Mouse (Mus musculus): ENCODE data around the gene Slc7a1. TPM values are rescaled to one million over a fixed set of nuclear protein-coding genes. Genes with fewer than 3 reads are reported as not detected.
A peak's percentile ranks its signal among the peaks of the same experiment; 100 is the strongest.

Gene Slc7a1
- polyA plus RNA-seq, 1 experiment from 2014 or later = 12.9 TPM

- H3K27ac ChIP-seq (ENCODE audit: low read length) = no peak overlapping the region
- H3K9ac ChIP-seq (ENCODE audit: low read length) = no peak overlapping the region
- H3K4me2 ChIP-seq (ENCODE audit: low read depth, low read length) = no peak overlapping the region
- no peak for ATAC-seq (ENCODE audit: low read depth)
- 91% methylated on average over 3 of the region's 3 CpGs for WGBS
- H3K27me3 ChIP-seq (ENCODE audit: control insufficient read depth, insufficient read depth, low read depth, low read length) = no peaks in the 10 kb centered on the region
- H3K4me1 ChIP-seq (replicated peaks; ENCODE audit: control insufficient read depth, insufficient read depth, low read length) = peaks cover 5% of the 10 kb centered on the region; the same call in 1 of the 2 replicates
- peaks cover 2% of the 10 kb centered on the region; the same call in 1 of the 2 replicates for H3K9me3 ChIP-seq (ENCODE audit: control insufficient read depth, low read length)
- no peak overlapping the region for H3K4me3 ChIP-seq (ENCODE audit: low read length)
- H3K36me3 ChIP-seq (ENCODE audit: control insufficient read depth, insufficient read depth, low read length) = no peaks in the 10 kb centered on the region
Observed at GRCm38 (mm10) chr5:148367816-148368215, 31.9 kb downstream of the Slc7a1 start.

DNA sequence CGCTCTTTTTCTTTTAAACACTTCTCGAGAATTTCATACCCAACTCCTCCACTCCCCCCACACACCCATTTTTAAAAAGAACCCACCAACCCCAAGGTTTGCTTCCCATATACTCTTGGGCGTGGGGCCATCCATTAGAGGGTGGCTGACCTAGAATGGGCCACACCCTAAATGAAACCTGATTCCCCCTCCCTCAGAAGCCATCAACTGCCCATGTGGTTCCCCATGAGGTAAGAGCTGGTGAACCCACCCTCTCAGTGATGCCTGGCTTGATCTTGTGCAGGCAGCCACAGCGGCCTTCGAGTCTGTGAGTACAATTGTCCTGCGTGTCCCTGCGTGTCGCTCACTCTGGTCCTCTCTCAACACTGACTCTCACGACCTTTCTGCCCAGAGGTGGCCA is 33.2 kb downstream of the Slc7a1 start:
- Histone ChIP-seq H3K4me3 (ENCODE audit: low read length) (no peak overlapping the region), H3K27me3 (ENCODE audit: control insufficient read depth, insufficient read depth, low read depth, low read length) (no peaks in the 10 kb centered on the region), H3K4me1 (replicated peaks; ENCODE audit: control insufficient read depth, insufficient read depth, low read length) (peaks cover 15% of the 10 kb centered on the region), H3K9ac (ENCODE audit: low read length) (no peak overlapping the region), H3K27ac (ENCODE audit: low read length) (no peak overlapping the region), H3K36me3 (ENCODE audit: control insufficient read depth, insufficient read depth, low read length) (no peaks in the 10 kb centered on the region), H3K4me2 (ENCODE audit: low read depth, low read length) (no peak overlapping the region), H3K9me3 (ENCODE audit: control insufficient read depth, low read length) (peaks cover 2% of the 10 kb centered on the region; the same call in 1 of the 2 replicates)
- 88% methylated on average over 9 of the region's 9 CpGs for WGBS
- ATAC-seq (ENCODE audit: low read depth) = no peak

DNA sequence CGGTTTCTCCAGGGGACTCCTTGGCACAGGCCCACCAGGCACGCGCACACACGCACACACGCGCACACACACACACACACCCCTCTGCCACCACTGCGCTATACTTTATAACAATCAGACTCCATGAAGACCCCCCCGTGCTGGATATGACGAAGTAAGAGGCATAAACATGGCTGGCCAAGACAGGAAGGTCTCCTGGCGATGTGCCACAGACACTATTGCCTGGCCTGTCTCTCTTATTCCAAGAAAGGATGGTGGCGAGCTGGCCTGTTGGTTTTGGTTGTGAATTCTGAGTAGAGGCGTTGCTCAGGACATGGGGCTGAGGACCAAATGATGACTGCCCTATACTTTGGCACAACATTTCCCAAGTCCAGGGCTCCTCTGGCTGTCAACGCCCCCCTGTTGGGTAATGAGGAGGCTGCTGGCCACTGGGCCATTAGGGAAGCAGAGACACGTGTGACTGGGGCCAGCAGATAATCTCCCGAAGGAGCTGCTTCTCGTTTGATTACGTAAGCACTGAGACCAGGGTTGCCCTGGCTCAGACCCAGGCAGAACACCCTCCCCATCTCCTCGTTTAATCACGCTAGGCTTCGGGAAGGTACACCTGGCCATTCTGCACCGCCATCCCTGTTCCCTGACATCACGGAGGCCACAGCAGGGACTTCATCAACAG is 36.1 kb downstream of the Slc7a1 start:
- Histone ChIP-seq H3K27me3 (ENCODE audit: control insufficient read depth, insufficient read depth, low read depth, low read length) (no peaks in the 10 kb centered on the region), H3K4me2 (ENCODE audit: low read depth, low read length) (no peak overlapping the region), H3K4me1 (replicated peaks; ENCODE audit: control insufficient read depth, insufficient read depth, low read length) (peaks cover 26% of the 10 kb centered on the region), H3K36me3 (ENCODE audit: control insufficient read depth, insufficient read depth, low read length) (no peaks in the 10 kb centered on the region), H3K9ac (ENCODE audit: low read length) (no peak overlapping the region), H3K4me3 (ENCODE audit: low read length) (no peak overlapping the region), H3K27ac (ENCODE audit: low read length) (no peak overlapping the region), H3K9me3 (ENCODE audit: control insufficient read depth, low read length) (no peaks in the 10 kb centered on the region)
- ATAC-seq (ENCODE audit: low read depth) = peak; percentile 44
- WGBS = 63% methylated on average over 22 of the region's 22 CpGs

GRCm38 (mm10) chr5:148362296-148362695 is 37.4 kb downstream of the Slc7a1 start:
- no peak overlapping the region for H3K9ac ChIP-seq (ENCODE audit: low read length)
- H3K4me2 ChIP-seq (ENCODE audit: low read depth, low read length) = no peak overlapping the region
- peak overlapping the region; percentile 83 for H3K27ac ChIP-seq (ENCODE audit: low read length)
- H3K36me3 ChIP-seq (ENCODE audit: control insufficient read depth, insufficient read depth, low read length) = no peaks in the 10 kb centered on the region
- no peak overlapping the region for H3K4me3 ChIP-seq (ENCODE audit: low read length)
- peaks cover 26% of the 10 kb centered on the region for H3K4me1 ChIP-seq (replicated peaks; ENCODE audit: control insufficient read depth, insufficient read depth, low read length)
- no peaks in the 10 kb centered on the region for H3K9me3 ChIP-seq (ENCODE audit: control insufficient read depth, low read length)
- WGBS = 93% methylated on average over 7 of the region's 7 CpGs
- no peaks in the 10 kb centered on the region for H3K27me3 ChIP-seq (ENCODE audit: control insufficient read depth, insufficient read depth, low read depth, low read length)
- ATAC-seq (ENCODE audit: low read depth) = no peak

DNA sequence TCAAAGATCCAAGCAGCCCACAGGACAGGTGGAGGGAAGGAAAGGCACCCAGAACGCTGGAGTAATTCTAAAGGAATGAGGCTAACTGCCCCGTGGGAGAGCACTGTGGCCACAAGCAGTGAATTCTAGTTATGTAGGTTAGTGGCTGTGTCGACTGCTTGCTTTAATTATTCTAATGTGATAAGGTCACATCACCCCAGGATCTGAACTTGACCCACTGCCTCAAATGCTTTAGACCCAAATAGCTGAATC is 38.0 kb downstream of the Slc7a1 start:
- Histone ChIP-seq H3K4me1 (replicated peaks; ENCODE audit: control insufficient read depth, insufficient read depth, low read length) (peaks cover 26% of the 10 kb centered on the region), H3K4me3 (ENCODE audit: low read length) (no peak overlapping the region), H3K4me2 (ENCODE audit: low read depth, low read length) (peak overlapping the region; percentile 9; the same call in 1 of the 2 replicates), H3K36me3 (ENCODE audit: control insufficient read depth, insufficient read depth, low read length) (no peaks in the 10 kb centered on the region), H3K9me3 (ENCODE audit: control insufficient read depth, low read length) (no peaks in the 10 kb centered on the region), H3K27ac (ENCODE audit: low read length) (peak overlapping the region; percentile 83), H3K9ac (ENCODE audit: low read length) (no peak overlapping the region), H3K27me3 (ENCODE audit: control insufficient read depth, insufficient read depth, low read depth, low read length) (no peaks in the 10 kb centered on the region)
- 14% methylated on average over 3 of the region's 3 CpGs for WGBS
- ATAC-seq (ENCODE audit: low read depth) = no peak

DNA sequence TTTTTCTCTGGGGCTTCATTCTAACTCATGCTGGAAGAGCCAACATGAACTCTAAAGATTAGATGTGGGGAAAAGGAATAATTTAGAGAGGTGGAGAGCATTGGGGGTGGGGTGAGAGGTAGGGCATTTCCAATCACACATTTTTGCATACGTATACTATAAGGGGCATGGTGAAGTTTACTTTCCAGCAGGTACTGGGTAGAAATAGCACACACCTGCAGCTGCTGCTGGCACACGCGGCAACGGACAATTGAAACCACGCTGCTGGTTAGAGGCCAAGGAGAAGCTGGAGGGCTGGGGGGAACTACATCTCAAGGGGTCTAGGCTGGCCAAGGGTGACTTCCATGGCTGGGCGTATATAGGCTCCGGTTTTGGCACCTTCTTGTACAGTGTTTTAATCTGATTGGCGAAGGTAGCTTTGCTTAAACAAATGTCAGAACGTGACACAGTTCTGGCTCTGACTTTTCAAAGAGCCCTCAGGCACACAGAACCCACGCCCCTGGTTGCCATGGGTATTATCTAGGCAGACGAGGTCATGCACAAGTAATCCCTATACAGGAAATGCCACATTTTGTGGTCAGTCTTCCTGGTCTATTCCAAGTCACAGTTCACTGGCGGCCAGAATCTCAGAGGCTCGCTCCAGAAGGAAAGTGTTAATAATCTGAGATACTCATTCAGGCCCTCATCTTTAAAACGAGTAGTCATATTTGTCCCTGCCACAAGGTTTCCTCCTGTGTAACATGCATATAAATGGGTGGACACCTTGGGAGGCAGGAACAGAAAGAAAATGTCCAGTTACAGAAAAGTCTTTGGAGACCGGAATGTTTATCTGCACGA is 38.6 kb downstream of the Slc7a1 start:
- Histone ChIP-seq H3K36me3 (ENCODE audit: control insufficient read depth, insufficient read depth, low read length) (no peaks in the 10 kb centered on the region), H3K27me3 (ENCODE audit: control insufficient read depth, insufficient read depth, low read depth, low read length) (no peaks in the 10 kb centered on the region), H3K27ac (ENCODE audit: low read length) (peak overlapping the region; percentile 83), H3K4me2 (ENCODE audit: low read depth, low read length) (peak overlapping the region; percentile 9; the same call in 1 of the 2 replicates), H3K4me3 (ENCODE audit: low read length) (no peak overlapping the region), H3K9me3 (ENCODE audit: control insufficient read depth, low read length) (no peaks in the 10 kb centered on the region), H3K4me1 (replicated peaks; ENCODE audit: control insufficient read depth, insufficient read depth, low read length) (peaks cover 26% of the 10 kb centered on the region), H3K9ac (ENCODE audit: low read length) (no peak overlapping the region)
- ATAC-seq (ENCODE audit: low read depth) = peak; percentile 91
- WGBS = 19% methylated on average over 16 of the region's 16 CpGs

DNA sequence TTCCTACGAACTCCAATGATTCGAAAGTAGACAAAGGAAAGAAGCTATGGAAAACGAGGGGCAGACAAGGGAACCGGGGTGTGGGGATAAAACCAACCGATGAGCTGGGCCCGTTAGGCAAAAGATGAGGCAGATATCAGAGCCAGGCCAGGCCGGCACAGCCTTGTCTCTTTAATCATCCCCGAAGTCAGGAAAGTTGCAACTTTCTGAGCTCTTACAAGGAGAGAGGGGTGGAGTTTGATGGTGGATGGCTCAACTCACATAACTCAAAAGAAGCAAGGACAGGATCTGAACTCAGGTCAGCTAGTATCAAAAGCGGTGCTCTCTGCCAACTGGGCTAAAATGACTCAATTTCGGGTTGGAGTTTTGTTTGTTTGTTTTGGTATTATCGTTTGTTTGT is 40.6 kb downstream of the Slc7a1 start:
- WGBS = 87% methylated on average over 11 of the region's 11 CpGs
- Histone ChIP-seq H3K9ac (ENCODE audit: low read length) (no peak overlapping the region), H3K4me1 (replicated peaks; ENCODE audit: control insufficient read depth, insufficient read depth, low read length) (peaks cover 26% of the 10 kb centered on the region), H3K27ac (ENCODE audit: low read length) (no peak overlapping the region), H3K9me3 (ENCODE audit: control insufficient read depth, low read length) (no peaks in the 10 kb centered on the region), H3K4me2 (ENCODE audit: low read depth, low read length) (no peak overlapping the region), H3K27me3 (ENCODE audit: control insufficient read depth, insufficient read depth, low read depth, low read length) (no peaks in the 10 kb centered on the region), H3K4me3 (ENCODE audit: low read length) (no peak overlapping the region), H3K36me3 (ENCODE audit: control insufficient read depth, insufficient read depth, low read length) (no peaks in the 10 kb centered on the region)
- no peak for ATAC-seq (ENCODE audit: low read depth)

GRCm38 (mm10) chr5:148357168-148357567 is 42.5 kb downstream of the Slc7a1 start:
- no peak overlapping the region for H3K4me3 ChIP-seq (ENCODE audit: low read length)
- H3K4me2 ChIP-seq (ENCODE audit: low read depth, low read length) = no peak overlapping the region
- WGBS = 89% methylated on average over 6 of the region's 6 CpGs
- H3K4me1 ChIP-seq (replicated peaks; ENCODE audit: control insufficient read depth, insufficient read depth, low read length) = peaks cover 22% of the 10 kb centered on the region
- no peaks in the 10 kb centered on the region for H3K9me3 ChIP-seq (ENCODE audit: control insufficient read depth, low read length)
- H3K27ac ChIP-seq (ENCODE audit: low read length) = no peak overlapping the region
- H3K27me3 ChIP-seq (ENCODE audit: control insufficient read depth, insufficient read depth, low read depth, low read length) = no peaks in the 10 kb centered on the region
- no peaks in the 10 kb centered on the region for H3K36me3 ChIP-seq (ENCODE audit: control insufficient read depth, insufficient read depth, low read length)
- no peak overlapping the region for H3K9ac ChIP-seq (ENCODE audit: low read length)
- ATAC-seq (ENCODE audit: low read depth) = no peak

GRCm38 (mm10) chr5:148355822-148356221 is 43.9 kb downstream of the Slc7a1 start:
- Histone ChIP-seq H3K36me3 (ENCODE audit: control insufficient read depth, insufficient read depth, low read length) (no peaks in the 10 kb centered on the region), H3K27me3 (ENCODE audit: control insufficient read depth, insufficient read depth, low read depth, low read length) (no peaks in the 10 kb centered on the region), H3K27ac (ENCODE audit: low read length) (no peak overlapping the region), H3K4me1 (replicated peaks; ENCODE audit: control insufficient read depth, insufficient read depth, low read length) (peaks cover 8% of the 10 kb centered on the region), H3K4me2 (ENCODE audit: low read depth, low read length) (no peak overlapping the region), H3K9ac (ENCODE audit: low read length) (no peak overlapping the region), H3K4me3 (ENCODE audit: low read length) (no peak overlapping the region), H3K9me3 (ENCODE audit: control insufficient read depth, low read length) (no peaks in the 10 kb centered on the region)
- 73% methylated on average over 3 of the region's 3 CpGs for WGBS
- no peak for ATAC-seq (ENCODE audit: low read depth)

Data from lung, embryonic 16.5 days (tissue).